Mouse (Mus musculus) cerebellum, adult 8-10 months (tissue): ENCODE measurements around the gene Gabrg1.
A peak's percentile ranks its signal among the peaks of the same experiment; 100 is the strongest.

Experiments
- DNase-seq: peaks from one replicate; pipeline ENCODE4 v3.0.0; 2022

Gene Gabrg1

GRCm38 (mm10) chr5:70842192-70843095 is at the start of gene Gabrg1:
Gene Gabrg1 (minus strand): TSS chr5:70842617.
- DNase-seq, result peak; percentile 3

- DNase-seq, result no peak
Observed at GRCm38 (mm10) chr5:70884026-70884425, 41.6 kb upstream of the Gabrg1 start.

- DNase-seq, result no peak
Observed at GRCm38 (mm10) chr5:70870081-70870480, 27.7 kb upstream of the Gabrg1 start.

- no peak for DNase-seq
Observed at GRCm38 (mm10) chr5:70843096-70843734, 798 bp upstream of the Gabrg1 start.

GRCm38 (mm10) chr5:70818681-70819080 is 23.7 kb downstream of the Gabrg1 start:
- DNase-seq, result no peak

GRCm38 (mm10) chr5:70736156-70736555 is 106.3 kb downstream of the Gabrg1 start:
- DNase-seq, result no peak

GRCm38 (mm10) chr5:70704361-70704760 is 138.1 kb downstream of the Gabrg1 start:
- no peak for DNase-seq
